Mouse (Mus musculus): ENCODE measurements around the gene Nup205.

Nup205 gene

GRCm38 (mm10) chr6:35251807-35252476, 74.7 kb downstream of the Nup205 start:
- no peak for DNase-seq

GRCm38 (mm10) chr6:35252477-35253346, 75.5 kb downstream of the Nup205 start:
- peak; percentile 83 to 85 for DNase-seq

GRCm38 (mm10) chr6:35253474-35253873, 76.3 kb downstream of the Nup205 start:
- no peak for DNase-seq

- no peak for DNase-seq
Observed at GRCm38 (mm10) chr6:35254136-35254904, 77.1 kb downstream of the Nup205 start.

- DNase-seq = no peak
Observed at GRCm38 (mm10) chr6:35255017-35255416, 77.8 kb downstream of the Nup205 start.

- DNase-seq = peak; percentile 52 to 58
Observed at GRCm38 (mm10) chr6:35256691-35257090, 79.5 kb downstream of the Nup205 start.

- DNase-seq = no peak
Observed at GRCm38 (mm10) chr6:35257626-35258190, 80.5 kb downstream of the Nup205 start.

GRCm38 (mm10) chr6:35258922-35259321, 81.7 kb downstream of the Nup205 start:
- no peak for DNase-seq

- DNase-seq = no peak
Observed at GRCm38 (mm10) chr6:35259526-35259925, 82.3 kb downstream of the Nup205 start.

- DNase-seq = no peak
Observed at GRCm38 (mm10) chr6:35260531-35260930, 83.3 kb downstream of the Nup205 start.

- DNase-seq = no peak
Observed at GRCm38 (mm10) chr6:35265580-35266278, 88.5 kb downstream of the Nup205 start.

GRCm38 (mm10) chr6:35268711-35269110, 91.5 kb downstream of the Nup205 start:
- no peak for DNase-seq

- no peak for DNase-seq
Observed at GRCm38 (mm10) chr6:35269643-35270042, 92.4 kb downstream of the Nup205 start.

GRCm38 (mm10) chr6:35271094-35271855, 94.1 kb downstream of the Nup205 start:
- DNase-seq = no peak

- DNase-seq = no peak
Observed at GRCm38 (mm10) chr6:35271868-35272765, 94.9 kb downstream of the Nup205 start.

- no peak for DNase-seq
Observed at GRCm38 (mm10) chr6:35273391-35274082, 96.3 kb downstream of the Nup205 start.

GRCm38 (mm10) chr6:35277903-35278587, 100.8 kb downstream of the Nup205 start:
- DNase-seq = no peak

GRCm38 (mm10) chr6:35279306-35279705, 102.1 kb downstream of the Nup205 start:
- DNase-seq = no peak

GRCm38 (mm10) chr6:35288114-35288761, 111.0 kb downstream of the Nup205 start:
- DNase-seq = peak in 1 of 2 experiments; percentile 18
